Mouse (Mus musculus) CD4-positive, CD25-positive, alpha-beta regulatory T cell, adult 2 months (primary cell): Measurements from ENCODE around the gene Rpl23a.
"Not testable (repeated sequence)": the region's sequence is repeated elsewhere in the genome, so short reads cannot be mapped to it uniquely, and the experiment has no call there.

Experiments
- DNase-seq: peaks from one replicate; pipeline ENCODE4 v3.0.0-alpha.2; 2012; ENCODE audit warnings: low read depth, low spot score

The Rpl23a gene

GRCm38 (mm10) chr11:78184702-78185101 lies 1.3 kb upstream of the Rpl23a start:
- DNase-seq = not testable (repeated sequence)

DNA sequence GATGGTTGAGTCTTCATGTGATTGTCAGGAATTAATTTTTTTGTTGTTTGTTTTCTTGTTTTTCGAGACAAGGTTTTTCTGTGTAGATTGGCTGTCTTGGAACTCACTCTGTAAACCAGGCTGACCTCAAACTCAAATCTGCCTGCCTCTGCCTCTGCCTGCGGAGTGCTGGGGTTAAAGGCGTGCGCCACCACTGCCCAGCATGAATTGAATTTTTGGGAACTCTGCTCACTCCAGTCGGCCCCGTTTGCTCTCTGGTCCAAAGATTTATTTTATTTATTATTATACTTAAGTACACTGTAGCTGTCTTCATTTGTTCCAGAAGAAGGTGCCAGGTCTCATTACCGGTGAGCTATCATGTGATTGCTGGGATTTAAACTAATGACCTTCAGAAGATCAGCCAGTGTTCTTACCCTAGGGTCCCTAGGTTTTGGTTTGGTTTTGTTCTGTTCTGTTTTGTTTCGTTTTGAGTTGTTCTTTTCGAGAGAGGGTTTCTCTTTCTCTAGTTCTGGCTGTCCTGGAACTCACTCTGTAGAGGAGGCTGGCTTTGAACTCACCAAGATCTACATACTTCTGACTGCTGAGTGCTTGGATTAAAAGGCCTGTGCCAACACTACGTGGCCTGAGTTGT lies 615 bp upstream of the Rpl23a start:
- DNase-seq = no peak

DNA sequence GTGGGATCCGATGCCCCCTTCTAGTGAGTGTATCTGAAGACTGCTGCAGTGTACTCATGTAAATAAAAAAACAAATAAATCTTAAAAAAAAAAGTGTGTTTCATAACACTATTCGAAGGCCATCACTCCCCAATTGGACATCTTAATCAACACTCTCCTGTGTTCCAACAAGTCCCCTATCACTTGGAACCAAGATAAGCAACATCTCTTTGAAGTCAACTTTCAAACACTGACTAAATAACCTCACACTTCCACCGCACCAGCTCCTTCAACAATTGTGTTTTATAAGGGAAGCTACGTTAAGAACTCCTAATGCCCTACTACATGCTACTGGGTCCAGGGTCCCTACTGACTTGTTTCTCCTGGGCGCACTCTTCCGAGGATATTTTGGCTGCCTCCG lies 934 bp downstream of the Rpl23a start:
- DNase-seq = no peak

GRCm38 (mm10) chr11:78181830-78182357 lies 1.5 kb downstream of the Rpl23a start:
- DNase-seq = no peak

DNA sequence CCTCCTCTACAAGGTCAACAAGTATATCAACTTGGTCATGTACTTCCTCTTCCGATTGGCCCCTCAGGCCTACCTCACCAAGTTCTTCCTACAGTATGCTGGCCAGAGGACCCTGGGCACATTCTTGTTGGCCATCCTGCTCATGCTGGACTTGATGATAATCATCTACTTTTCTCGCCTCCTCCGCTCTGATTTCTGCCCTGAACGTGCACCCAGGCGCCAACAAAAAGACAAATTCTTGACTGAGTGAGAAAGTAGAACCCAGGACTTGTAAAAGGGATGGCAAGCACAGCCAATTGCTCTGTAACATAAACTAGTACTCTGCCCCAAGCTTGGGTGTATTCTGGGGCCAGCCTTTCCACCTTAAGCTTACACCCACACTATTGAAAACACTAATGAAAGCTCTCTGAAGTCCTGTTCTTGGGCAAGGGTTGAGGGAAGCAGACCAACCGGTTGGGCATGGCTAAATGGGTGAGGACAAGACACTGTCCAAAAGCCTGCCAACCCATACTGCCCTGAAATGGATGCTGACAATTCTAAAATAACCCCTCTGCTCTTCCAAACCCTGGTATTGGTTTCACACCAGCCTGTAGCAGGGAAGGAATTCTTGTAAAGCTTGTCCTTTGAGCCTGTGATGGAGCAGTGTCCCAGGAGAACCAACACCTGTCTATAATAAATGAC lies 3.2 kb downstream of the Rpl23a start:
- no peak for DNase-seq

DNA sequence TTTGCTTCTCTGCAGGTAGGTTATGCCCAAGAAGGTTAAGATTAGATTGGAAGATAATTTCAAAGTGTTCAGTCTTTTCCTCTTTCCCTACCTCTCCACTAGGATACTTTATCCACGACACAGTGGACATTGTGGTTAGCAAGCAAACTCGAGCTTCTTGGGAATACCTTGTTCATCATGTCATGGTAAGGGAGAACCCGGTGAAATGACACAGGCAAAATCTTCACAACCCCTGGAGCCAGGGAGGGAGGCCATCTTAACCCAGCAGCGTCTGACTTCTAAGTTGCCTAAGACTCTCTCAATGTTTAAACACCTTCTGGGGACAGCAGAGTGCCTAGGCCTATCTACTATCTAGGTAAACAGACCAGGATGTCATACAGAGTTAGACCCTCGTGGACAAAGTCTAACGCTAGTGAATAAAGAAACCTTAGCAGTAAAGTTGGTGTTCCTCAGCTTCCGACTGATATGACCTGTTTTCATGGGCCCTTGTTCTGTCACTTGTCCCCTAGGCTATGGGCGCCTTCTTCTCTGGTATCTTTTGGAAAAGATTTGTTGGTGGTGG lies 3.9 kb downstream of the Rpl23a start:
- no peak for DNase-seq

- peak; percentile 35 for DNase-seq
These were observed 4.4 kb downstream of the Rpl23a start for GRCm38 (mm10) chr11:78178859-78179437.

- peak; percentile 93 for DNase-seq
These were observed 5.2 kb downstream of the Rpl23a start for GRCm38 (mm10) chr11:78177903-78178858.

- no peak for DNase-seq
These were observed 5.9 kb downstream of the Rpl23a start for GRCm38 (mm10) chr11:78177437-78177836.

DNA sequence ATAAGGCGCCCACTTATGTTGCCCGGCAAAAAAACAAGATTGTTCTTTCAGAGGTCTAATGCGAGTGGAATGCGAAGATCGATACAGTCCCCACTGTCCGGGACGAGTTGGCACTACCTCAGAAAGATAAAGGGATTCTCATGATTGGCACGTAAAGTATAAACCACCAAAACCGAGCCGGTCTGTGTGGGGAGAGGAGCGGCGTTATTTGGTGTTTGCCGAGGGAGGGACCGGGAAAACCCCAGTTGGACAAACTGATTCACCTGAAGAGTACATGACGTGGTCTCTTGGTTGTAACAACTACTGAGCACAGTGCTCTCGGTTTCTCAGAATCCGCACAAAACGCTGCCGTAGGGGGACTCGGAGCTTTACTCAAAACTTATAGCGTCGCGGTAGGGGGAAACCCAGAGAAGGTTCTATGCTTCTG lies 6.5 kb downstream of the Rpl23a start:
- peak; percentile 77 for DNase-seq

DNA sequence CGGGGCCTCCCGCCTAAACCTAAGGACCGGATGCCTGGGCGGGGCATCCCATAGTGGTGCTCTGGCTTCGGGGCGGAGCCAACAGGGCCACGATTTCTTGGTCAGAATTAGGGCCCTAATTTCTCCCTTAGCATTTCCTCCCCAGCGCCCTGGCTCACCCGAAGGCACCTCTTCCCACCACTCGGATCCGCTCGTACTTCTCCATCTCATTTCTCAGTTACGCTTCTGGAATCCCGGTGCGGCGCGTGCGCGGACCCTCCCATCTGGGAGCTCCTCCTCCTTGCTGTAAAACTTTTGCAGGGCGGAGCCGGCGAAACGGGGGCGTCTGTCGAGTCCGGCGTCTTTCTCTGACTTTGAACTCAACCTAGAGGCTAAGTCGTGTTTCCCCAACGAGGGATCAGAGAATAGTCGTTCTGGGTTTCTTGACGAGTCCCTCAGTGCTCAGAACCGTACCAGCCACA lies 7.0 kb downstream of the Rpl23a start, which contains the start of the genes Nek8 and Tlcd1:
TSS of gene Nek8 (minus strand) at position 274 of the 461 bp plus-strand sequence.
TSS of gene Tlcd1 (plus strand) at position 310 of the 461 bp plus-strand sequence.
- peak; percentile 95 for DNase-seq

DNA sequence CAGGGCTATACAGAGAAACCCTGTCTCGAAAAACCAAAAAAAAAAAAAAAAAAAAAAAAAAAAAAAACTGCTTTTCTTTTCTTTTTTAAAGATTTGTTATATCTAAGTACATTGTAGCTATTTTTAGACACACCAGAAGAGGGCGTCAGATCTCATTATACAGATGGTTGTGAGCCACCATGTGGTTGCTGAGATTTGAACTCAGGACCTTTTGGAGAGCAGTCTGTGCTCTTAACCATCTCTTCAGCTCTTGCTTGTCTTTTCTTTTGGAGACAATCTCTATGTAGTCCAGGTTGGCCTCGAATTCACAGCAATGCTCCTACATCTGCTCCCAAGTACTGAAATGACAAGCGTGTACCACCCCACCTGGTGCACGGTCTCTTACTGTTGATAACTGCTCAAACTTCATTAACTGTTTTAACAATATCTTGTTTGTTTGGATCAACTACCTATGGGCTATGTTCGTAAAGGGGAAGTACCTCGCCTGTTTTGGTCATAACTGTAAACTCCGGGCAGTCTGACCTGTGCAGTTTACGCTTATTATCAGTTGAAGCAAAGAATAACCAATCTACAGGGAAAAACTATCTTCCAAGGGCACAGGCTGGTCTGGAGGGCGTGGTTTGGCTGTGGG lies 7.5 kb downstream of the Rpl23a start:
- DNase-seq = no peak

DNA sequence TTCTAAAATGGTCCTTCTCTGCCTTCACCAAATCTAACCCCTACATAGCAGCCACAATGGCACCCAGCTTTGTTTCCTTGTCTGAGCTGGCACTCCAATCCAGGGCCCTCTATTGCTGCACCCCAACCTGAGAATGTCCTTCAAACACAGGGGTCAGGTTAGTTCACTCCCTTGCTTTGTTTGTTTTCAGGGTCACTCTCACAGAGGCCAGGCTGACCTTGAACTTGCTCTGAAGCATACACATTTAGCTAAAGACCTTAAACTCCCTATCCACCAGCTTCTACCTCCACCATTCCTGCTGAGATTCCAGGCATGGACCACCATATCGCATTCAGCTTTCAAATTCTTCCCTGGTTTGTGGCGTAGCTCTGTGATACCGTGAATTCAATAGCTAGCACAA lies 8.9 kb downstream of the Rpl23a start:
- DNase-seq = no peak

- no peak for DNase-seq
These were observed 10.5 kb downstream of the Rpl23a start for GRCm38 (mm10) chr11:78172748-78173383.

DNA sequence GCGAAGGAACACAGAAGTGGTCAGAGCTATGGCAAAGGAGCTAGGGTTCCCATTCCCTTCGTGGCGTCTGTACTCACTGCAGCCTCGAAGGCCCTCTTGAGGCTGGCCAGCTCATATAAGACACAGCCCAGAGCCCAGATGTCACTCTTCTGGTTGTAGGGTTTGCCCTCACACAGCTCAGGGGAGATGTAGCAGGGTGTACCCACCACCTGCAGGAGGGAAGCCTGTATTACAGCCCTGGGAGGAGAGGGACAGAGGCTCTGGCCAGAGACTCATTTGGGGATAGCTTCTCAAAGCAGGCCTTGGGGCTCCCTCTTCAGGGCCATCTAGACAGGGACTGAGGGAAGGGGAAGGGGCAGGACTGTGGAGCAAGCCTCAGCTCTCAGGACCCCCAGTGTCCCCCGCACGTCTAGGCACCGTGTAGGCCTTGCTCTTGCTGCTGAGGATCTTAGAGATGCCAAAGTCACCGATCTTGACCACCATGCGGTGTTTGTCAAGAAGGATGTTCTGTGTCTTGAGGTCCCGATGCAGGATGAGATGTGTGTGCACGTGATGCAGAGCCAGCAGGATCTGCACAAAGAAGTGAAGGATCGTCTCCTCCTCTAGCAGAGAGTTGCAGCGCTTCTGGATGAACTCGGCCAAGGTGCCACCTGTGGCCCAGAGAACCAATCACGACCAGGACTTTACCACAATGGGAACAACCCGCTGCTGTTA lies 11.2 kb downstream of the Rpl23a start:
- DNase-seq = no peak

GRCm38 (mm10) chr11:78171328-78171727 lies 12.1 kb downstream of the Rpl23a start:
- peak; percentile 63 for DNase-seq

GRCm38 (mm10) chr11:78170306-78170705 lies 13.1 kb downstream of the Rpl23a start:
- DNase-seq = no peak

DNA sequence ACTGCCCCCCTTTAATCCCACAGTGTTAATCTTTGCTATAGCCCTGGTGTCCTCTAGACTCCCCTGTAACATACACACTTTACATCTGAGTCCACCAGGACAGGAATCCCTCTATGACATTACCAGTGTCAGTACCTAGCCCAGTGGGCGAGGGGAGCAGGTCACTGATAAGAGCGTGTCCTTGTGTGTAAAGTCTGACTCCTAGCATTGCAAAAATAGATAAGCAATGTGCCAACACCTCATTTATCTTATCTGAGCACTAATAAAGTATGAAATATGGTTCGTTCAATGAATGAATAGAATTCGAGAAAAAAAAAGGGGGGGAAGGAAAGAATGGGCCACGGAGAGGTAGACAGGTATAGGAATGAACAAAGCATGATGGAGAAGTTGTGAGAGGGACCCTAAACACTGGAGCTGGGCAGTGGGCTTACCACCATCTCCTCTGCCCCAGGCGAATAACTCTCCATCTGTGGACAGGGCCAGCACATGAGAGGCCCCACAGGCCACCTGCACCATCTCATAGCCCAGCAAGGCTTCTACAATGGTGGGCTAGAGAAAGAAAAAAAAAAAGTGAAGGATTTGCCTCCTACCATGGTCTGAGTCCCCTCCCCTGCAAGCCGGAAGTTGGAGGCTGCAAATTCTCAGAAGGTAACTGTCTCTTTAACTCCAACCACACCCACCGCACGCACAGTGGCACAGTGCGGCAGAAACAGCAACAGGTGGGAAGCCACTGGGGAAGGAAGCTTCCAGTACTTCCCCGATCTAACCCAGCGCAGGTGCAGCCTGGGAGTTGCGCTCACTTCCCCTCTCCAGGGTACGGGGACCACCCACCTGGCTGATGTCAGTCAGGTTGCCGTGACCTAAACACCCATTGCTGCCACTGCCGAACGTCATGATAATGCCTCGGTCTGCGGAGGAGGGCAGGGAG lies 14.6 kb downstream of the Rpl23a start:
- peak; percentile 80 for DNase-seq
